In the genomic region with DNA sequence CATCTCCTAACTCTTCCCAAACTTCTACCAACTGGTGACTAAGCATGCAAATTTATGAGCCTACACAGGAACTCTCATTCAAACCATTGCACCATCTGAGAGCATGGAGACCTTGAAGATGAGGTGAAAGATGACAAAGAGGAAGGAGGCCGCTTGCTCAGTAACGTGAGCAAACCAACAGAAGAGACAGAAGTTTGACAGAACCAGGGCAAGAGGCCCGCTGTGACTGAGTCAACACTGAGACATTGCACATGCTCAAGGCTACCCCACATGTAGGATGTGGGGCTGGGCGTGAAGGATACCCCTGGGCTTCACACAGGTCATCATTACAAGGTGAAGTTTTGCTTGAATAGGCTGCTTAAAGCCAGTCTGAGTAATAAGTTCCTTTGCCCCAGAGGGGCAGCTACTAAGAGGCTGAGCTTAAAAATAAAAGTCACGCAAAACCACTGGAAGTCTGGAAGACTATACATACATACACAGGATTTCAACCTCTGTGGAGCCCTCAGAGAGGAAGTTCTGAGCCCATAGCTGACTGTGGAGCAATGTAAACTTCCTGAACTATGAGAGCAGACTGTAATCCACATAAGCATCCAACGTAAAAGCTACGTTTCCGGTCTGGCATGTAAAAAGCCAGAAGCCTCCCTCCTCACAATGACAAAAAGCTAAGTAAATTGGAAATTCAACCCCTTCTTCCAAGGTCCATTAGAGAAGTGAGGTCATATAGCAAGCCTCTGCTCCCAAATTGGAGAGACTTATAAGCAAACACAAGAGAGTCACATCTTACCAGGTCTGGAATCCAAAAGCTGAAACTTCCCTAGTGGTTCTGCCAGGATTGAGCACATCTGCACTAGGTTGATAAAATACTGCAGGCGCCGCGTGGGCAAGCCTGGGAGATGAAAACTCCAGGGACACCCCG, we compare ENCODE assay signal across 10 mouse cellular contexts. TPM values are rescaled to one million over a fixed set of nuclear protein-coding genes. Genes with fewer than 3 reads are reported as not detected.
DNase-seq lines count a peak whose midpoint lies in the region; ATAC-seq and TF ChIP-seq lines count a peak whose summit lies in the region.
"Had no signal": no experiment of that assay in that cellular context is flagged by ENCODE, and none has a peak within 500 bp of the region (broad histone marks: within the 10 kb centered on the region; RNA-seq: fewer than 3 reads in every experiment).

No protein-coding gene starts in this region.

- intact Hi-C loops in heart, postnatal 25 days (cut with DNase I): loop anchor here (5.0 kb wide), 1 partner anchor 205 kb away; no protein-coding TSS in a partner anchor

- H3K9me3 ChIP-seq in heart, embryonic 14.5 days (ENCODE audit: control insufficient read depth, low read length): no peaks in the 10 kb centered on the region
- H3K9me3 ChIP-seq in ES-Bruce4 (replicated peaks; ENCODE audit: control insufficient read depth, insufficient read depth, low read length, poor library complexity, severe bottlenecking): no peaks in the 10 kb centered on the region; the same call in 1 of the 2 replicates
- H3K9me3 ChIP-seq in embryonic facial prominence, embryonic 11.5 days (replicated peaks; ENCODE audit: control insufficient read depth, low read length): no peaks in the 10 kb centered on the region
- H3K9me3 ChIP-seq in liver, embryonic 12.5 days (replicated peaks): peaks cover 3% of the 10 kb centered on the region; the same call in 1 of the 2 replicates

- peak overlapping the region; percentile 28 for H3K9ac ChIP-seq in heart, embryonic 14.5 days (ENCODE audit: low read length)
- H3K9ac ChIP-seq in ES-Bruce4 (ENCODE audit: low read depth, poor library complexity, severe bottlenecking): no peak overlapping the region
- no peak overlapping the region for H3K9ac ChIP-seq in embryonic facial prominence, embryonic 11.5 days (replicated peaks; ENCODE audit: low read length)
- no peak overlapping the region for H3K9ac ChIP-seq in liver, embryonic 12.5 days

- no peak for TF ChIP-seq EP300 in ES-Bruce4 (IDR thresholded peaks at IDR 0.05; ENCODE audit: insufficient read depth, low read depth, low read length)

- no peaks in the 10 kb centered on the region for H3K36me3 ChIP-seq in heart, embryonic 14.5 days (ENCODE audit: control insufficient read depth, insufficient read depth, low read length)
- no peaks in the 10 kb centered on the region for H3K36me3 ChIP-seq in ES-Bruce4 (ENCODE audit: control insufficient read depth, insufficient read depth, low read length, poor library complexity, severe bottlenecking)
- no peaks in the 10 kb centered on the region for H3K36me3 ChIP-seq in embryonic facial prominence, embryonic 11.5 days (replicated peaks; ENCODE audit: control insufficient read depth, insufficient read depth, low read depth, low read length)
- no peaks in the 10 kb centered on the region for H3K36me3 ChIP-seq in liver, embryonic 12.5 days
- H3K36me3 ChIP-seq: G1E had no signal

- H3K27me3 ChIP-seq in heart, embryonic 14.5 days (ENCODE audit: control insufficient read depth, insufficient read depth, low read length): no peaks in the 10 kb centered on the region
- no peaks in the 10 kb centered on the region for H3K27me3 ChIP-seq in ES-Bruce4 (ENCODE audit: control insufficient read depth, insufficient read depth, low read length, poor library complexity, severe bottlenecking)
- H3K27me3 ChIP-seq in embryonic facial prominence, embryonic 11.5 days (ENCODE audit: control insufficient read depth, insufficient read depth, low read length): no peaks in the 10 kb centered on the region
- H3K27me3 ChIP-seq in liver, embryonic 12.5 days (replicated peaks): no peaks in the 10 kb centered on the region

- no peak for TF ChIP-seq CTCF in ES-Bruce4 (IDR thresholded peaks at IDR 0.05; ENCODE audit: low read depth, low read length)

- ATAC-seq in heart, embryonic 14.5 days (ENCODE audit: insufficient number of reproducible peaks, insufficient read depth, low FRiP score, low read depth): no peak
- no peak for ATAC-seq in embryonic facial prominence, embryonic 11.5 days (replicated peaks; ENCODE audit: insufficient number of reproducible peaks, low FRiP score, low TSS enrichment, low read depth)
- ATAC-seq in liver, embryonic 12.5 days: no peak

- H3K27ac ChIP-seq in heart, embryonic 14.5 days (replicated peaks in 1 of 2; ENCODE audit: control insufficient read depth in 1 of 2, insufficient read depth in 1 of 2, low read depth in 2 of 2, low read length in 2 of 2): peak overlapping the region; percentile 90 to 91
- peak overlapping the region; percentile 3; the same call in 1 of the 2 replicates for H3K27ac ChIP-seq in ES-Bruce4 (ENCODE audit: insufficient read depth, low read length)
- H3K27ac ChIP-seq in embryonic facial prominence, embryonic 11.5 days (replicated peaks; ENCODE audit: low read depth, low read length): peak overlapping the region; percentile 43; the same call in 1 of the 2 replicates
- H3K27ac ChIP-seq in liver, embryonic 12.5 days: peak overlapping the region; percentile 62

- peak overlapping the region; percentile 5 to 8; a peak in 3 of 4 replicates for H3K4me3 ChIP-seq in heart, embryonic 14.5 days (ENCODE audit: control insufficient read depth in 1 of 2, insufficient read depth in 1 of 2, low read depth in 1 of 2, low read length in 2 of 2)
- H3K4me3 ChIP-seq in ES-Bruce4 (ENCODE audit: low read depth, low read length): no peak overlapping the region
- no peak overlapping the region for H3K4me3 ChIP-seq in embryonic facial prominence, embryonic 11.5 days (ENCODE audit: low read depth, low read length)
- H3K4me3 ChIP-seq in liver, embryonic 12.5 days: no peak overlapping the region

- no peak for DNase-seq in heart, postnatal 25 days (ENCODE audit: low spot score)
- peak; percentile 24 for DNase-seq in embryonic facial prominence, embryonic 11.5 days (ENCODE audit: low spot score)
- DNase-seq in thymus, postnatal 36 days: no peak
- DNase-seq in cerebellum, adult 11 months: no peak
- DNase-seq in cerebellum, postnatal 25 days: no peak
- DNase-seq: cerebellum, postnatal 14 days had no signal

- WGBS in heart, embryonic 14.5 days: 38% methylated on average over 12 of the region's 12 CpGs
- WGBS in embryonic facial prominence, embryonic 11.5 days: 62% methylated on average over 12 of the region's 12 CpGs
- 40% methylated on average over 12 of the region's 12 CpGs for WGBS in liver, embryonic 12.5 days (ENCODE audit: insufficient replicate concordance)

- peaks cover 32 to 62% of the 10 kb centered on the region in 2 experiments for H3K4me1 ChIP-seq in heart, embryonic 14.5 days (ENCODE audit: control insufficient read depth in 2 of 2, insufficient read depth in 2 of 2, low read length in 2 of 2)
- H3K4me1 ChIP-seq in ES-Bruce4 (ENCODE audit: control insufficient read depth, insufficient read depth, low read length): no peaks in the 10 kb centered on the region
- H3K4me1 ChIP-seq in embryonic facial prominence, embryonic 11.5 days (ENCODE audit: control insufficient read depth, insufficient read depth, low read length): peaks cover 2% of the 10 kb centered on the region; the same call in 1 of the 2 replicates
- H3K4me1 ChIP-seq in liver, embryonic 12.5 days: no peaks in the 10 kb centered on the region

- no peak for TF ChIP-seq POLR2A in ES-Bruce4 (IDR thresholded peaks at IDR 0.05; ENCODE audit: insufficient read depth, low read length)

- peak overlapping the region; percentile 49 for H3K4me2 ChIP-seq in heart, embryonic 14.5 days (ENCODE audit: low read length)
- no peak overlapping the region for H3K4me2 ChIP-seq in embryonic facial prominence, embryonic 11.5 days (ENCODE audit: low read depth, low read length)
- H3K4me2 ChIP-seq in liver, embryonic 12.5 days: no peak overlapping the region

RNA-seq across cellular contexts. Expression of a gene that starts 16.5 kb away (rescaled TPM):
- 34.0 and 40.7 TPM in 2 replicates for polyA plus RNA-seq in heart, embryonic 14.5 days (2014; fragmentation: Nextera tagmentation; extraction: Ambion mirVana)
- total RNA-seq in heart, postnatal 25 days (2021): 100 to 1,000 TPM; 181 to 186 TPM
- polyA plus RNA-seq in ES-Bruce4 (2011; ENCODE audit: insufficient read depth, insufficient read length, low read depth, missing spikeins): 210 and 214 TPM in 2 replicates
- 14.4 and 16.7 TPM in 2 replicates for polyA plus RNA-seq in embryonic facial prominence, embryonic 11.5 days (2014; fragmentation: Nextera tagmentation; extraction: Ambion mirVana)
- polyA plus RNA-seq in liver, embryonic 12.5 days (2016; fragmentation: Nextera tagmentation; extraction: Ambion mirVana): 4.7 and 5.2 TPM in 2 replicates
- polyA plus RNA-seq: G1E had no signal

Comparison
In these comparisons a context has a peak if more than half of its experiments do, and no peak if none do; other contexts are left out.
1. H3K27ac ChIP-seq: peak in every context shown above with its lines; median percentile 90 in heart, embryonic 14.5 days; 62 in liver, embryonic 12.5 days; 43 in embryonic facial prominence, embryonic 11.5 days; 3 in ES-Bruce4.
2. H3K4me3 ChIP-seq: peak in heart, embryonic 14.5 days (2 of 2); none in ES-Bruce4 (single experiment), embryonic facial prominence, embryonic 11.5 days (single experiment) and liver, embryonic 12.5 days (single experiment).